Mouse (Mus musculus) hindbrain, embryonic 16.5 days (tissue): ENCODE measurements at regions not wholly inside any gene's neighbourhood (a gene's known extent, or its start where the extent isn't known, plus 50 kb on each side); places are given as distances from the start of the nearest gene placed in this dataset.
A peak's percentile ranks its signal among the peaks of the same experiment; 100 is the strongest.

ENCODE experiments used
- ATAC-seq: fragments of 200-750 bp; cut with Nextera tagmentation; 2 replicates; pipeline ENCODE4 v1.8.0; 2017; ENCODE audit warnings: moderate TSS enrichment, moderate library complexity
- H3K27ac ChIP-seq: fragments of 300-500 bp; sonication (generic); 2 replicates; pipeline ENCODE4 v1.5.1; 2014; ENCODE audit warnings: low read depth, mild to moderate bottlenecking, control low read depth, low read length, moderate library complexity
- H3K27me3 ChIP-seq: fragments of 300-500 bp; sonication (generic); replicated peaks from 2 replicates; pipeline ENCODE4 v1.6.1; 2014; ENCODE audit warnings: low read length; ENCODE audit not compliant: control insufficient read depth, insufficient read depth
- H3K36me3 ChIP-seq: fragments of 300-500 bp; sonication (generic); 2 replicates; pipeline ENCODE4 v1.6.1; 2014; ENCODE audit warnings: mild to moderate bottlenecking, low read length, moderate library complexity, mixed read lengths; ENCODE audit not compliant: control insufficient read depth, insufficient read depth
- H3K4me1 ChIP-seq: fragments of 300-500 bp; sonication (generic); 2 replicates; pipeline ENCODE4 v1.6.1; 2014; ENCODE audit warnings: low read depth, low read length; ENCODE audit not compliant: control insufficient read depth, insufficient read depth
- H3K4me2 ChIP-seq: fragments of 300-500 bp; sonication (generic); 2 replicates; pipeline ENCODE4 v1.6.1; 2014; ENCODE audit warnings: mild to moderate bottlenecking, low read length, control low read depth, moderate library complexity
- H3K4me3 ChIP-seq: fragments of 300-500 bp; sonication (generic); 2 replicates; pipeline ENCODE4 v1.5.1; 2014; ENCODE audit warnings: mild to moderate bottlenecking, low read length, control low read depth, moderate library complexity
- H3K9ac ChIP-seq: fragments of 300-500 bp; sonication (generic); 2 replicates; pipeline ENCODE4 v1.6.1; 2014; ENCODE audit warnings: low read depth, mild to moderate bottlenecking, control low read depth, low read length, moderate library complexity
- H3K9me3 ChIP-seq: fragments of 300-500 bp; sonication (generic); 2 replicates; pipeline ENCODE4 v1.6.1; 2014; ENCODE audit warnings: mild to moderate bottlenecking, low read length, moderate library complexity; ENCODE audit not compliant: control insufficient read depth
- WGBS: fragments of 180-500 bp; shearing (Covaris S2); extraction: QIAGEN DNeasy Blood & Tissue Kit; methylation state at CpG from one replicate; pipeline ENCODE4 v1.1.7; 2014; 5-methylcytosine and 5-hydroxymethylcytosine counted together

DNA sequence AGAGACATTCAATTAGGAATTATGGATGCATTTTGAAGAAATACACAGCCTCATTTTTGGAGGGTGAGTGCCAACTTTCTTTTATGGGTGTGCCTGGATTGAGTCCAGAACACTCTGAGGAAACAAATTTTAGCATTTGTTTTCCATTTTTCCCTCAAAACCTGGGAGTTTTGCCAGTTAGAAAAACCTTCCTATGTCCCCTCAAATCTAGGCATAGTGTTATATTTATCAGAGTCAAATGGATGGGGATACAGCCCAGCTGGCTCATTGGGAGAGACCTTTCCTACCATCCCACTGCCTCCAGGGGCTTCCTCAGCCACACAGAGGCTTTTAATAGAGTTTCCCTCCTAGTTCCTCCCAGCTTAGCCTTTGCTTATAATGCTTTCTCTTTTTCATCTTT lies 290.0 kb upstream of the N4bp1 start:
- Histone ChIP-seq H3K36me3 (no peaks in the 10 kb centered on the region), H3K4me3 (no peak overlapping the region), H3K9me3 (no peaks in the 10 kb centered on the region), H3K9ac (no peak overlapping the region), H3K27ac (no peak overlapping the region), H3K27me3 (no peaks in the 10 kb centered on the region), H3K4me1 (no peaks in the 10 kb centered on the region), H3K4me2 (no peak overlapping the region)
- ATAC-seq: no peak

DNA sequence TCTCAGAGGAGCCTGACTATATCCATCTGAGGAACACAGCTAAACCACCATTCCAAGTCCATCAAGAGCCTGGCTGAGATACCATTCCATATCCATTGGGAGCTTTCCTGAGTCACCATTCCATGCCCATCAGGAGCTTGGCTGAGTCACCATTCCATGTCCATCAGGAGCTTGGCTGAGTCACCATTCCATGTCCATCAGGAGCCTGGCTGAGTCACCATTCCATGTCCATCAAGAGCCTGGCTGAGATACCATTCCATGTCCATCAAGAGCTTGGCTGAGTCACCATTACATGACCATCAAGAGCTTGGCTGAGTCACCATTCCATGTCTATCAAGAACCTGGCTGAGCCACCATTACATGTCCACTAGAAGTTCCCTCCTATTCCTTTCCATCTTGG lies 288.7 kb upstream of the N4bp1 start:
- H3K9me3 ChIP-seq: no peaks in the 10 kb centered on the region
- no peak overlapping the region for H3K4me2 ChIP-seq
- H3K27me3 ChIP-seq: no peaks in the 10 kb centered on the region
- H3K4me3 ChIP-seq: no peak overlapping the region
- no peak for ATAC-seq
- no peaks in the 10 kb centered on the region for H3K36me3 ChIP-seq
- no peaks in the 10 kb centered on the region for H3K4me1 ChIP-seq
- no peak overlapping the region for H3K9ac ChIP-seq
- no peak overlapping the region for H3K27ac ChIP-seq

DNA sequence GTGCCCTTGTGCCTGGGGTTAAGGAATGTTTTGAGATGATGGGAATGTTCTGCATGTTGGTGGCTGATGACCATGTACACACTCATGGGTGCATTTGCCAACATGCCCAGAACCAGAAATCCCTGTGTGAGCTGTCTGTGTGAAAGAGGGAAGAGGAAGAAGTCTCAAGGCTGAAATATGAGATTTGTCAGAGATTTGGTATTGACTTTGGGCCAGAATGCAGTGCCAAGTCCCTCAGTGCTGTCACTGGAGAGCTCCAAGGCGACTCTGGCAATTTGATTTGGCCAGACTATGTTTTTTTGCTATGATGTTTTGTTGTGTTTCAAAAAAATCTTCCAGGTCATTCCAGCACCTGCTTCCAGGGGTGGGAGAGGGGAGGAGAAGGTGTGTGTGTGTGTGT lies 281.7 kb upstream of the N4bp1 start:
- Histone ChIP-seq H3K4me2 (no peak overlapping the region), H3K36me3 (no peaks in the 10 kb centered on the region), H3K9me3 (no peaks in the 10 kb centered on the region), H3K4me1 (no peaks in the 10 kb centered on the region), H3K4me3 (no peak overlapping the region), H3K27ac (no peak overlapping the region), H3K27me3 (no peaks in the 10 kb centered on the region), H3K9ac (no peak overlapping the region)
- 73% methylated on average over 1 of the region's 1 CpGs for WGBS
- ATAC-seq: no peak

DNA sequence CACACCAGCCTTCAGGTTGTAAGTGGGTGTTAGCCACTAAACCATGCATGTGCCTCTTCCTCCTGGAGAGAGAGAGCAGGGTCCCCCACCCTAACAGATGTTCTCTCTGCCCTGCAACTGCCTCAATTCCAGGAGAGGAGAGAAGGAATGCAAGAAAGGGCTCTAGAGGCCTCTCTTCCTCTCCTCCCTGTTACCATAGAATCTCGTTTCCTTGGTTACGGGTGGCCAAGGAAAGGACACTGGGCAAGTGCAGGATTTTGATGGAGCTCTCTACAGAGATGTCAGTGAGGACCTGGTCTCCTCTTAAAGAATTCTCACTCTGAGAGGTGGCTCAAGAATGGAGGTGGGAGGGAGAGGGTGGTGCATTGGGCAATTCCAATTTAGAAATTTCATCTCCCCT lies 275.4 kb upstream of the N4bp1 start:
- no peaks in the 10 kb centered on the region for H3K9me3 ChIP-seq
- H3K4me1 ChIP-seq: no peaks in the 10 kb centered on the region; the same call in 1 of the 2 replicates
- no peaks in the 10 kb centered on the region for H3K36me3 ChIP-seq
- ATAC-seq: peak; percentile 50; the same call in 1 of the 2 replicates
- H3K4me2 ChIP-seq: no peak overlapping the region
- H3K27me3 ChIP-seq: no peaks in the 10 kb centered on the region
- H3K9ac ChIP-seq: no peak overlapping the region
- 57% methylated on average over 2 of the region's 2 CpGs for WGBS
- no peak overlapping the region for H3K4me3 ChIP-seq
- H3K27ac ChIP-seq: no peak overlapping the region

DNA sequence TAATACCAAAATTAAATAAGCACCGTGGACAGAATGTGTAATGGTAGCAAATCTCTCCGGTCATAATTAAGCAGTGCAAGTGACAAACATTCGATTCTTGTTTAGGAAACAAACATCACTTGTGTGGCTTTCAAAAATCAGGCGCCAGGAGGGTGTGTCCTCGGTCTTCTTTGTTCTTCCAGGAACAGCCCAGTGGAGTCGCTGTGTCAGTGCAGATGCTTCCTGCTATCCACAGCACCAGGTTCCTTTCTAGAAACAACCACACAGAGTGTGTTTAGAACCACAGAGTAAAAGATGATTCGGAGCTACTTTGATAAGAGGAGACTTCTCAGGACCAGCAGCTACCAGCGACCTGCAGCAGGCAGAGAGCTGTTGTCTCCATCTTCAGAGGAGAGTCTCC lies 273.3 kb upstream of the N4bp1 start:
- Histone ChIP-seq H3K9ac (no peak overlapping the region), H3K4me1 (no peaks in the 10 kb centered on the region; the same call in 1 of the 2 replicates), H3K4me3 (no peak overlapping the region), H3K27me3 (no peaks in the 10 kb centered on the region), H3K36me3 (no peaks in the 10 kb centered on the region), H3K27ac (no peak overlapping the region), H3K9me3 (no peaks in the 10 kb centered on the region), H3K4me2 (no peak overlapping the region)
- WGBS: 39% methylated on average over 8 of the region's 8 CpGs
- ATAC-seq: no peak

DNA sequence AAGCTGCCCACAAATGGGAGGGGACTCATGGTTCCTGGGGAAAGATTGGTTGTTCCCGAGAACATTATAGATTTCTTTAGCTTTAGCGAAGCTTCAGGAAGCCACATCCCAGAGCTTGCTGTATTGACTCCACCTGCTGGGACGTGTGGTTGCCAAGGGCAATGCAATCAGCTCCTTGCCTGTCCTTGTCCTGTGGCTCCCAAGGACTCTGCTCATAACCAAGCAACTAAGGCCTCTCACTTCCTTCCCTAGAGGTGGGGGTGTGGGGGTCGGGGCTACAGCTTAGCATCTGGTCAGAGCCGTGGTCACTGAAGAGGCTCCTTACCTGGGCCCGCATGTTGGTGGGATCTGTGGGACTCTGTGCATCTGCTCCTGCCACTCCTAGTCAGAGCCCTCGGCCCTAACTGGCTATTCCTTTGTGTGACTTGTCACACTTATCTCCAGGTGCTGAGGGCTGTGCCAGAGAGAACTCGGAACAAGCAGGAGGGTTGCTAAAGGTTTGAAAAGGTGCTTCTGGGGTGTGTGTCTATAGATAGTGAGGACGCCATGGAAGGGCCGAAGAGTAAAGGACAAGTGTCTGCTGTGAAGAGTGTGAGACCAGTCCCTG lies 270.9 kb upstream of the N4bp1 start:
- H3K27me3 ChIP-seq: no peaks in the 10 kb centered on the region
- H3K4me1 ChIP-seq: peaks cover 4% of the 10 kb centered on the region
- no peaks in the 10 kb centered on the region for H3K36me3 ChIP-seq
- H3K27ac ChIP-seq: no peak overlapping the region
- WGBS: 74% methylated on average over 10 of the region's 10 CpGs
- H3K9me3 ChIP-seq: no peaks in the 10 kb centered on the region
- no peak for ATAC-seq
- H3K4me3 ChIP-seq: no peak overlapping the region
- H3K4me2 ChIP-seq: no peak overlapping the region
- no peak overlapping the region for H3K9ac ChIP-seq

DNA sequence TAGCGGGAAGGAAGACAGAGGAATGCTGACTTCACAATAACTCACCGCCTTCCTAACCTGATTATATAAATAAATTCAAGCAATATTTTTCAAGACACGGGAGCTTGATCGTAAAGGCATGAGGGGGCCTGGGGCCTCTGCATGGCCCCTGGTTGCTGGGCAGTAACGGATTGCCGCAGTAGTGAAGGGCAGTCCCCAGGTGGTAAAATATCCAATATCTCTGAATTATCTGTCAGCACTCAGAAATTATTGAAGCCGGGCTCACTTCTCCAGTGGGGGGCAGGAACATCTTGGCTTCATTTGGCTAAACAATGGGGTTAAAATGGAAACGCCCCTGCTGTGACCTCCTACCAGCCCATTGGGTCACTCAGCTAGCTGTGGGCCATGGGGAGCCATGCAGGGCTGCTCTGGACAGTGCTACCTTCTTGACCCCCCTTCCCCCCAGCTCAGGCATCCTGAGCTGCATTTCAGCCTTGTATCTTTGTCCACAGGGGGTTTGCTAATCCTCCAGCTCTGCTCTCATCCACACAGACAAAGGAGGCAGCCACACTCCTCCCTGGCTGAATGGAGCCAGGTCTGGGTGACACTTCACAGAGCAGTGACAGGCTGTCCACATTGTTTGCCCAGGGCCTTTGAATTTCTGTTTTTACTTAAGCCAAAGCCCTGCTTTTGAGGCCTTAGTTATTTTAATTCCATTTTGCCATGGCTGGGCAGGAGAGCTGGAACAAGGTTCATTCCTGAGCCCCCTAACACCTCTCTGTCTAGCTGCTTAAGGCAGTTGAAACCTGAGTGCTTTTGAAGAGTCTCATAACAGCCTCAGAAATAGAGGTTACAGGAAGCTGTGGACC lies 267.2 kb upstream of the N4bp1 start:
- Histone ChIP-seq H3K4me2 (no peak overlapping the region), H3K36me3 (no peaks in the 10 kb centered on the region), H3K27ac (no peak overlapping the region), H3K27me3 (no peaks in the 10 kb centered on the region), H3K9ac (no peak overlapping the region; the same call in 1 of the 2 replicates), H3K4me3 (no peak overlapping the region), H3K9me3 (no peaks in the 10 kb centered on the region), H3K4me1 (peaks cover 4% of the 10 kb centered on the region)
- WGBS: 13% methylated on average over 8 of the region's 8 CpGs
- no peak for ATAC-seq

DNA sequence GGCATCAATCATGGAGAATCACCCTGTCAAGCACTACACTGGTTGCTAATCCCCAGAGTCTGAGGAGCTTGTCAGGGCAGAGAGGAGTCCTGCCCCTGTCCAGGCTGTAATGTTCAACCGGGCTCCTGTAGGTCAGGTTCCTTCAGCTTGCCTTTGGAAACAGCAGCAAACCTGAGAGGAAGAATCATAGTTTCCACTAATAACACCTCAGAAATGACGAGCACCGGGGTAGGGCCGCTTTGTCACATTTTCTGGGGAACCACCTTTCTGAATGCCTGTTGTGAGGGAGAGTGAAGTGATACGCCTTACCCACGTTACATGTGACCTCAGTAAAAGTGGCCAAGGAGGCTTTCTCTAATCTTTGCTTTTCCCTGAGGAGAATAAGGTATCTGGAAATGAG lies 263.8 kb upstream of the N4bp1 start:
- H3K27ac ChIP-seq: no peak overlapping the region
- no peak overlapping the region for H3K4me3 ChIP-seq
- no peak overlapping the region for H3K4me2 ChIP-seq
- H3K27me3 ChIP-seq: no peaks in the 10 kb centered on the region
- no peak overlapping the region for H3K9ac ChIP-seq
- ATAC-seq: no peak
- peaks cover 4% of the 10 kb centered on the region for H3K4me1 ChIP-seq
- H3K36me3 ChIP-seq: no peaks in the 10 kb centered on the region
- no peaks in the 10 kb centered on the region for H3K9me3 ChIP-seq
- 85% methylated on average over 6 of the region's 6 CpGs for WGBS

DNA sequence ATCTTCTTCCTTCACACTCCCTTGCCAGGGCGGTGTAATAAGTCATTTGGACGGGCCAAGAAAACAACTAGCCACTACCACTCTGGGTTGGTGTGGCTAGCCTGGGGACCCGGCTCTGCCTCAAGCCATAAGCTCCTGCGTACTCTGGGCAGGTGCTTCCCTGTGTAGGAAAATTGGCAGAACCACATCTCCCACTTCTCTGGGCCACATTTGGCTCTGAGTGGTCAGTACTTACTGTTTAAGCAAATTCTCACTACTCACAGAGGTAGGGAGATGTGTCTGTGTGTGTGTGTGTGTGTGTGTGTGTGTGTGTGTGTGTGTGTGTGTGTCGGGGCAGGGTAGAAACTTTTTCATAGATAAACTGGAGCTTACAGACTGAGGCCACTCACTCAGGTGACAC lies 262.6 kb upstream of the N4bp1 start:
- ATAC-seq: no peak
- Histone ChIP-seq H3K27ac (no peak overlapping the region), H3K4me3 (no peak overlapping the region), H3K4me1 (peaks cover 4% of the 10 kb centered on the region), H3K27me3 (no peaks in the 10 kb centered on the region), H3K9me3 (no peaks in the 10 kb centered on the region), H3K9ac (no peak overlapping the region), H3K4me2 (no peak overlapping the region), H3K36me3 (no peaks in the 10 kb centered on the region)
- WGBS: 81% methylated on average over 5 of the region's 5 CpGs
